Mouse (Mus musculus): ENCODE measurements around the gene Vmn1r168.
"Not testable (repeated sequence)": the region's sequence is repeated elsewhere in the genome, so short reads cannot be mapped to it uniquely, and the experiment has no call there.

The Vmn1r168 gene

DNA sequence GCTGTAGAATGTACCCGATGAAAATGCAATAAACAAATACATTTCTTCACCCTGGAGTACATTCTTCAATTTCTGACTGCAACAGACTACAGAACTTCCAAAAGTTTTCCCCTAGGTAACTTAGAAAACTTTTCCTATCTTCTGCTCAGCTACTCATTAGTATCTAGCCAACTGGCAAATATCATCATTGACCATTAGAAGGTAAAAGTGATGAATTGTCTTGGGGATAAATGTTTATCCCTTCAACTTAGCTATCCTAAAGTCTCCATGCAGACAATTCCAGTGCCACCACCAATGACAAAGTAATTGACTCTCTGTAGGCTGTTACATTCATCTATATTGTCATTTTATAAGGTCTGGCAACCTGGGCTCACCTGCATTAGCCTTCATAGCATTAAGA, at the start of gene Vmn1r168:
Gene Vmn1r168, plus strand, starts transcription at position 301 of the 400 bp plus-strand sequence.
- DNase-seq (ENCODE audit: low read depth, low spot score): not testable (repeated sequence)

DNA sequence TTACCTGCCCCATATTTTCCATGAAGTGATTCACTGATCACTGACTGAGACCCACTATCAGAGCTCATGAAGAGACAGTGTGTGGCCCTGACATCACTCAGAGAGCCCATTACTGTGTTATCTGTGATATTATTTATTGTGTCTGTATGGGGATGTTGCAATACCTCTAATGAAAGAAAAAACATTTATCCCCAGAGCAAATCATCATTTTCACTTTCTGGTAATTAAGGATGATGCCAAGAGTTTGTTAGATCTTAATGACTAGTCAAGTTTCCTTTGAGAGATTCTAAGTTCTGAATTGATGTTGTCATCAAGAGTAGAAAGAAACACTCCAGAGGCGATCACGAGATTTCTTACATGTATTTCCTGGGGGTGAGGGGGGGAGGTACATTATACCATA, 32.4 kb upstream of the Vmn1r168 start, which contains the start of gene Vmn1r167:
Gene Vmn1r167, minus strand, starts transcription at position 101 of the 400 bp plus-strand sequence.
- DNase-seq (ENCODE audit: low read depth, low spot score): not testable (repeated sequence)

DNA sequence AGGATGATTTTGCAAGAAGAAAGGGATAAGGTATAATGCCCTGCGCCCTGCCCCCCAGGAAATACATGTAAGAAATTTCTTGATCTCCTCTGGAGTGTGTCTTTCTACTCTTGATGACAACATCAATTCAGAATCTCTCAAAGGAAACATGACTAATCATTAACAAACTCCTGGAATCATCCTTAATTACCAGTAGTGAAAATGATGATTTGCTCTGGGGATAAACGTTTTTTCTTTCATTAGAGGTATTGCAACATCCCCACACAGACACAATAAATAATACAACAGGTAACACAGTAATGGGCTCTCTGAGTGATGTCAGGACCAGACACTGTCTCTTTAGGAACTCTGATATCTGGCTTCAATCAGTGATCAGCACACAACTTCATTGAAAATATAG, 35.7 kb downstream of the Vmn1r168 start, which contains the start of gene Vmn1r169:
Gene Vmn1r169, plus strand, starts transcription at position 301 of the 400 bp plus-strand sequence.
- DNase-seq (ENCODE audit: low read depth, low spot score): not testable (repeated sequence)

All from mesoderm, embryonic 11.5 days (tissue).